Mouse (Mus musculus): ENCODE measurements around the gene Pfn3. TPM values are rescaled to one million over a fixed set of nuclear protein-coding genes. Genes with fewer than 3 reads are reported as not detected.

The Pfn3 gene
- polyA plus RNA-seq, 1 experiment = not detected

DNA sequence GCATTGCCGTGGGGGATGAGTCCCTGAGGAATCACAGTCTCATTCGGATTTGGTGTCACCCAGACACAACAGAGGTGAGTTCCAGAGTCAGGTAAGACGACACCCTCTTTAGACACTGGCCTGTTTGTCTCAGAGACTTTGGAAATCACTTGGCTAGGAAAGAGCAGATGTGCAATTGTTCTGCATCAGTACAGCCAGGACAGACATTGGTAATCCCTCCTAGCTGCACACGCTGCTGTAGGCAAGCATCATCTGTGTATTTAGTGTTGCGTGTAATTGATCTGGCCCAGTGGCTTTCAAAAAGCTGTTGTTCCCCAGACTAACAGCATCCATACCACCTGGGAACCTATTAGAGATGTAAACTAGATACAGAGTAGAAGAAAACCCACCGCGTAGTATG lies 11.8 kb downstream of the Pfn3 start:
- no peak for DNase-seq (ENCODE audit: low read depth, low spot score)
- 77% methylated on average over 7 of the region's 7 CpGs for WGBS

DNA sequence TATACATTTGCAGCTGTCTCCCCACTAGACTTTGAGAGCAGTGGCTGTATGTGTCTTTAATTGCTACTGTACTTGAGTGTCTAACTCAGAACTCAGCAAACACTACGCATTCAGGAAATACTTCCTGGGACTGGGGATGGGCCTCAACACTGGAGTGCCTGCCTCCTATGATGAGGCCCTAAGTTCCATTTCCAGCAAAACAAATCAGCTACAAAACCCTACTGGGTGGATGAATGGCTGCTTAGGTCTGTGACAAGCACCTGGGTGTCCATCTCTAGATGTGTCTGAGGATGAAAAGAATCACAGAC lies 15.0 kb downstream of the Pfn3 start:
- DNase-seq (ENCODE audit: low read depth, low spot score) = no peak
- WGBS = 20% methylated on average over 1 of the region's 1 CpGs

DNA sequence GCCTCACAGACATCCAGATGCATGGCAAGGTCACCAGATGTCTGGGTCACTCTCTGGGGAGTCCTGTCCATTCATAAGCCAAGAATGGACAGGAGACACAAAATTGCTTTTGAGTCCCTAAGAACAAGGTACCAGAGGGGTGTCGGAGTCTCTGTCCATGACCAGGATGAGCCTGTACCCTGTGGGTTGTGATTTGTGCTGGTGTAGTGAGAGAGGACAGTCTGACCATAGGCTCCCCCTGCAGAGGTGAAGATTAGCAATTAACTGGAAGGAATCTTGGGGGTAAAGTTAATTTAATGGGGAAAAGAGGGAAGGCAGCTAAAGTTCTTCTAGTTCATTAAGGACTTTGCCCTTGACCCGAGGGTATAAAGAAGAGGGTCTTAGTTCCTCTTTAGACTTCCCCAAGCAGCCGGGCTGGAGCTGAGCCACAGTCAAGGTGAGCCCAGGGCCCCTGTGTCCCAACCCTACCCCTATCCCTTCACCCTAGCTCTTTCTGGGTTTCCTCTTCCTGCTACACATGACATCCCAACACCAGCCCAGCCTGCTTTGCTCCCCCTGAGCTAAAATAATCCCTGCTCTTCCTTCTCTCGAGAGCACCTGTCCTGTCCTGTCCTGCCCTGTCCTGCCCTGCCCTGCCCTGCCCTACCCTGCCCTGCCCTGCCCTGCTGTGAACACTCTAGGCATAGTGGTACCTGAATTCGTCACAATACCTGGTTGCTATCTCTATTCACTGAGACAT lies 15.6 kb downstream of the Pfn3 start:
- no peak for DNase-seq (ENCODE audit: low read depth, low spot score)

DNA sequence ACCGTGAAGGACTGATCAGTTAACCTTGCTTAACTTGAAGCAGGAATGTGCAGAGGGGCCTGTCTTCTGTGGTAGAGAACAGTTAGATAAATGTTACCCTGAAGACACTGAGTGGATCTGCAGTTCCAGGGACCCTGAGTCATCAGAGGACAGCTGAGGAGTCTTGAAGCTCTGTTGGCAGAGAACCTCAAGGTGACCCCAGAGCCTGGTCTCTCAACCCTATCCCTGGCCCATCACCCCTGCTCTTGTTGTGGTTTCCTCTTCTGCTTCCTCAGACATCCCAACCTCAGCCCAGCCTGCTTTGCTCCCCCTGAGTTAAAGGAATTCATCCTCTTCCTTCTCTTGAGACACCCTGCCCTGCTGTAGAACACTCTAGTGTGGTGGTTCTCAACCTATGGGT lies 16.9 kb downstream of the Pfn3 start, which contains the start of gene Slc34a1:
TSS of gene Slc34a1 (plus strand) at position 100 of the 400 bp plus-strand sequence.
- 90% methylated on average over 1 of the region's 1 CpGs for WGBS
- DNase-seq (ENCODE audit: low read depth, low spot score) = no peak

More for the DNA sequence above, 15.6 kb downstream of the Pfn3 start:
- WGBS = 31% methylated on average over 5 of the region's 5 CpGs

DNA sequence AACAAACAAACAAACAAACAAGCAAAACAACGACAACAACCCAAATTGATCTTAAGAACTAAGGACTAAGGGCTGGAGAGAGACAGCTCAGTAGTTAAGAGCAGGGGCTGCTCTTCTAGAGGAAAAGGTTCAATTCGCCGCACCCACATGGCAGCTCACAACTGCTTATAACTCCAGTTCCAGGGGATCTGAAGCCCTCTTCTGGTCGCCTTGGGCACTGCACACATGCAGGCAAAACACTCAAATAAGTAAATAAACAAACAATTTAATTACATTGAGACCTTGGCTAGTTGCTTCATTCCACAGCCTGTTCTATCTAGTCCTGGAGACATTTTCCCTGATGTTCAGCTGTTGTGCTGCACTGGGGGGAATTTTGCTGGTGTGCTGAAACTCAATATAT lies 22.1 kb downstream of the Pfn3 start:
- WGBS = 79% methylated on average over 4 of the region's 4 CpGs
- no peak for DNase-seq (ENCODE audit: low read depth, low spot score)

DNA sequence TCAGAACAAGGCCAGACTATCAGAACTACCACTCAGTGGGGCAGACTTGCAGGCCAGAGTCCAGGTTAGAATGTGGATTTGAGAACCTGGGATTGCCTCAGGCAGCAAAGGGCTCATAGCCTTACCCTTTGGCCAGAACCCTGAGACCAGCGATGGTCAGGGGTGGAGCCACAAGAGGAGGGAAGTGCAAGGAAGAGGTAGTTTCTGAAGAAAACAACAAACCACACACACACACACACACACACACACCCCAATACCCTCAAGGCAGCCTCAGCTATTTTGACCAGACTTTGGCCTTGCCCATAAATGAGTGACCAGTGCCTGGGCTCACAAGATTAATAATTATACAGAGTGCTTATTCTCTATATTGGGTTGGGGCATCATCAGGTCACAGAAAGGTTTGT lies 23.4 kb downstream of the Pfn3 start:
- no peak for DNase-seq (ENCODE audit: low read depth, low spot score)
- WGBS = 41% methylated on average over 1 of the region's 1 CpGs

DNA sequence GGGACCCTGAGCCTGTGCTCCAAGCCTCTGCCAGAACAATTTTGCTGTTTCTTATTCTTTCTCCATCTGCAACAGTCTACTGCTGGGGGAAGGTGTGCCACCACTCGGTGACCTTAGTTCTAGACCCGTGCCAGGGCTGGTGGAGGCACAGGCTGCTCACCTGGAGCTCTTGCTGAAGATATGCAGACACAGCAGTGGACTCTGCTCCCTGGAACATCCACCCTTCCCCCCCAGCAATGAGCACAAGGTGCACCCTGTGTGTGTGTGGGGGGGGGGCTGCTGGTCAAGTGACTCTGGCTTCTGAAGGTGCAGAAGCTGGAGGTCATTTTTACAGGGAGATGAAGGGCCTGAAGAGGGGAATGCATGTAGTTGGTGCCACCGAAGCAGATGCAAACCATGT lies 24.4 kb downstream of the Pfn3 start:
- WGBS = 58% methylated on average over 3 of the region's 3 CpGs
- DNase-seq (ENCODE audit: low read depth, low spot score) = no peak

DNA sequence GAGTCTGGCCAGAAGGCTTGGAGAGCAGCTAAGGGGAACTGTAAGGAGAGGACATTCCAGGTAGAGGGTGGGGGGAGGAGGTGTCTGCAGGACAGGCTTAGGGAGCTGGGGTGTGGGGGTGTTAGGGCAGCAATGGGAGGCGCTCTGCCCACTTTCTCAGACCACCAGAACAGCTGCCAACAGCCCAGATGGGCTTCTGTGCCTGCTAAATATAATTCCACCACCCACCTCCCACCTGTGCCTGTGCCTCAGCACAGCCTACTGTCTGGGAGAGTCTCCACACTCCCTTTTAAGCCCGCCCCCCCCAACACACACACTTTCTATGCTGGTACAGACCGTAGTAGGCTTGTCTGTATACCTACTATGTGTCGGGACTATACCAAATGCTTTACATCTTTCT lies 33.2 kb downstream of the Pfn3 start:
- DNase-seq (ENCODE audit: low read depth, low spot score) = no peak
- WGBS = 85% methylated on average over 4 of the region's 4 CpGs

DNA sequence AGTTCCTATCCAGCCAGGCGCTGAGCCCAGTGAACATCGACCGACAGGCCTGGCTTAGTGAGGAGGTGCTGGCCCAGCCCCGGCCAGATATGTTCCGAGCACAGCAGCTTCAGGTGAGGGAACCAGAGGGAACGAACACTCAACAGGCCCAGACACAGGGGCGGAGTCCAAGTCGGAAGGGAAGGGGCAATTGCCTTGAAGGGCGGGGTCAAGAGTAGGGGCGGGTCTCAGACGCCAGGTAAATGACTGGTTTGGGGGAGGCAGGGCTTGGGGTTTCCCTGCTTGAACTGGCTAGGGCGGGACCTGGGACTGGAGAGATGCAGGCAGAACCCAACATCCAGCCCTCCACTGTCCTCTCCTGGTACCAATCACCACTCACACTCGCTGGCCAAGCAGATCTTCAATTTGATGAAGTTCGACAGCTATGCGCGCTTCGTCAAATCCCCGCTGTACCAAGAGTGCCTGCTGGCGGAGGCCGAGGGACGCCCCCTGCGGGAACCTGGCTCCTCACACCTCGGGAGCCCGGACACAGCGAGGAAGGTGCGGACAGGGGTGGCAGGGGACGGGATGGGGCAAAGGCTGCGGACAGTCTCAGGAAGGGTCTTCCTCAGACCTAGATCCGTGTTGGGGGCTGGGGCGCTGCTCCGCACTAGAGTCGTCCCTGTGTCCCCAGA lies 36.0 kb downstream of the Pfn3 start:
- 24% methylated on average over 32 of the region's 32 CpGs for WGBS
- no peak for DNase-seq (ENCODE audit: low read depth, low spot score)

DNA sequence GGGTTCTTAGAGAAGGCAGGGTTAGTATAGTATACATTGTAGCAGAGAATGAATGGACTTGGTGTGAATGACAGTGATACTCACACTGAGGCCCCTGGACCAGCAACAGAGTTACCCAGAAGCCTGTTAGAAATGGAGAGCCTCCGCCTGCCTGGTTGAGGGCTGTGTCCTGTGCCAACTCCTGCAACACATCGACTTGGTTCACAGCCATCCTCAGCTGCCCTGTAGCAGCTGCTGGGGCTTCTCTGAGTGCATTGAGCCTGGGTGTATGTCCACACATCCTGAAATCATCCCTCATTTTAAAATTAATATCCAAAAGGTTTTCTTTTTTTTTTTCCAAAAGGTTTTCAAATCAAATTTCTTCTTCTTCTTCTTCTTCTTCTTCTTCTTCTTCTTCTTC lies 39.2 kb downstream of the Pfn3 start:
- 23% methylated on average over 2 of the region's 2 CpGs for WGBS
- DNase-seq (ENCODE audit: low read depth, low spot score) = no peak

DNA sequence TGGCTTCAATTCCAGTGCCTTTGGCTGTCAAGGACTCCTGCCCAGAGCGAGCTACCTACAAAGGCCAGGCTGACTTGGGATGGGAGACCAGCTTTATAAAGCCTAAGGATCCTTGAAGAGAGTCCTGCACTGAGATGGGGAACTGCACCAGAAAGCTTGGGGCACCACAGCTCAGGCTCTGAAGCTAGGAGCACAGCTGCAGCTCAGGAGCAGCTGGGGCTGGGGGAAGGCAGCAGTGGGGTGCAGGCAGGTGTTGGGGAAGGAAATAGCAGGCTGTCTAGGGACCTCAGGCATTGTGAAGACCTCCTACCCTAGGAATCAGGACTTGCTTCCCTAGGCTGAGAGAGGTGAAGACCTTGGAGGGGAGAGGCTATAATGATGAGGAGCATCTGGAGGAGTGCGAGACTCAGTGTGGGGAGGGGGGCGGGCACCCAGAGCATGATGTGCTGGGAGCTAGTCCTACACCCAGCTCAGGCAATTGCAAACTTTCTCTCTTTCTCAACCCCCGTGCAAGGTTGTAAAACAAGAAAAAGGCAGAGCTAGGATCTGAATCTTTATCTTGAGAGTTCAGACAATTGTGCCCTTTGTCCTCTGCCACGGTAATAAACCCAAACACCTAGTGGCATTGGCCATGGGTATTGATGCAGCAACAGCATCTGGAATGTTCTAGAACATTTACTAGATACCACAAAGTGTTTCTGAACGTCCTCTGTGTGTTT lies 40.7 kb downstream of the Pfn3 start:
- DNase-seq (ENCODE audit: low read depth, low spot score) = no peak
- 26% methylated on average over 6 of the region's 6 CpGs for WGBS

DNA sequence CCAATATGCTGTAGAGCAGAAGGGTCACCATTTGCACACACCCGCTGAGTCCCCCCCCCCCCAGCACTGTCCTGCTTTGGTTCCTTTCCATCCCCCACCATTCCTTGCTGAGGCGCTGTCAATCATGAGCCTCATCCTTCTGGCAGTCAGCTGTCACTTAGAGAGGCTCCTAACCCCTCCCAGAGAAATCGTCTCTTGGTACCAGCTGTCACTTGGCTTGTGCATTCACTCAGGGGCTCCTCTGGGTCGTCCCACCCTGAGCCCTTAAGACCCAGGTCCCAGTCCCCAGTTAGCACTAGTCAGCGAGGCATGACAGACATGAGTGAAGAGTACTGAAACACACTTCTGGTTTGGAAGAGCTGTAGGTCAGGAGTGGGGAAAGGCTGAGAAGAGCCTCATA lies 43.3 kb downstream of the Pfn3 start:
- WGBS = 75% methylated on average over 5 of the region's 5 CpGs
- DNase-seq (ENCODE audit: low read depth, low spot score) = no peak

DNA sequence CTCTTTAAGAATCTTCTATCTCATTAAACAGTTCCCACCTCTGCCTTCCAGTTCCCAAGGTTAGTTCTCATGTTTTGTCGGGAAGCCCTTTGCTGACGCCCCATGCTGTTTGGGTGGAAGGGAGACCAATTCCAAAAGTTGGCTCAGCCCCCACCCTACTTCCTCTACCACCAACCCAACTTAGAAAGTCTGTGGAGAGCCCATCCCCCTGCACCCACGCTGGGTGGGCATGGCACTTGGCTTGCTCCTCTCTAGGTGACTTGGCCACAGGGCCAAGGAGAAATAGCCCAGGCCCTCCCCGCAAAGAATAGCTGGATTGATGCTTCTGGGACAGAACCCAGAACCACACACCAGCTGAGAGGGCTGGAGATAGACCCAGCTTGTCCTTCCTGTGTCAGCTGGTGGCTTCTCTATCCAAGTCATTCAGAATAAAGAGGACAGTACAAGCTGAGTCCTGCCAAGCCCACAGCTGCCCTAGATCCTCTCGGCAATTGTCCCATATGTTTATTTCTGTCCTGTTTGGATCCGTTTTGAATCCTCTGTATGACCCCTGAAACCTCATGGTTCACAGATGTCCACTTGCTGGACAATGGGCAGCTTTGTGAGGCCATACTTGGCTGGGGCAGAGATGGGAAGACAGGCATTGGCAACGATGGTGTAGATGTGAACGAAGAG lies 43.9 kb downstream of the Pfn3 start:
- DNase-seq (ENCODE audit: low read depth, low spot score) = no peak
- 67% methylated on average over 8 of the region's 8 CpGs for whole genome bisulfite sequencing

DNA sequence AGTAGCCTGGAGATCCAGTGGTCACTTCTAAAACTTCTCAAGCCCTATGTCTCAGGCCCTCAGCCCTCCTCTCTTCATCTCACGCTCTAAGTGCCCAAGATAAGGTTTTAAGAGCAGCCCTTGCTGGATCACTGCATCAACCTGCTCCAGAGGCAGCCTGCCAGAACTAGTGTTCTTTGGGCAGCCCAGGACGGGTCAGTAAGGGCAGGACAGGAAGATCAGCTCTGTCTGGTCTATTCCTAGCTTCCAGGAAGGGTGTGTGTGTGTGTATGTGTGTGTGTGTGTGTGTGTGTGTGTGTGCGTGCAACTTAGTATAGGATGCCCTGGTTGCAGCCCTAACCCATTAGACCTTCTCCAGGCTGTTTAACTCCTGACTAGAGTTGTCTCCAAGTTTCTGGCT lies 44.8 kb downstream of the Pfn3 start:
- no peak for DNase-seq (ENCODE audit: low read depth, low spot score)
- 44% methylated on average over 3 of the region's 3 CpGs for WGBS

DNA sequence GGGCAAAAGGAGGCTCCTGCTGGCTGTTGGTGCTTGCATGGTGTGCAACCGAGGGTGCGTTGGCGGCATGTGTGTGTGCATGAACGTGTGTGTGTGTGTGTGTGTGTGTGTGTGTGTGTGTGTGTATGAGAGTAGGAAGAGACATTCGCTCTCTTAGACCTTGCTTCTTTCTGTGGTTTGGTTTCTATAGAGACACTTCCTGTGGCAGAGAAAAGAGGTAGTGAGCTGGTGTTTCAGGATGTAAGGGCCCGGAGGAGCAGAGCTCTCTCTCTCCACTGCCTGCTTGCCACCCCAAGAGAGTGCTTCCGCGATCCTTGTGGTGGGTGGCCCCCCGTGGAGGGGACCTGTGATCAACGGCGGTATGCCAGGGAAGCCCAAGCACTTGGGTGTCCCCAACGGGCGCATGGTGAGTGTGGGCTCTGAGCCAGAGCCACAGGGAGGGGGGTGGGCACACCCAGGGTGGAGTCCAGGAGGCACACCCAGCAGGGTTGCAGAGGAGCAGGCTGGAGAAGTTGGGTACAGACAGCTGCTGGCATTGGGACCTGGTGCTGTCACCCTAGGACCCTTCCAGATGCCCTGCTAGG lies 45.4 kb downstream of the Pfn3 start, which contains the start of gene Rgs14:
TSS of gene Rgs14 (plus strand) at position 202 of the 584 bp plus-strand sequence.
- DNase-seq (ENCODE audit: low read depth, low spot score) = no peak
- WGBS = 28% methylated on average over 13 of the region's 13 CpGs

DNA sequence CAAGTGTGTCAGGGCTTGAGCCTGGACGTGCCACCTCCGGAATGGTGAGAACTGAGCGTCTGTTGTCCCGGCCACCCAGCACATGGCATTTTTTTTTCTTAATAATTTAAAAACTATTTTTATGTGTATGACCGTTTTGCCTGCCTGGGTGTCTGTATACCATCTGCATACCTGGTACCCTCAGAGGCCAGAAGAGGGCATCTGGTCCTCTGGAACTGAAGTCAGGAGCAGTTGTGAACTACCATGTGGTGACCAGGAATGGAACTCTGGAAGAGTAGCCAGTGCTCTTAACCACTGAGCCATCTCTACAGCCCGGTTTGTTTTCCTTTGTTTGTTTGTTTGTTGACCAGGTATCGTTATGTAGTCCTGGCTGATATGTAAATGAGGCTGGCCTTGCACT lies 46.6 kb downstream of the Pfn3 start:
- WGBS = 73% methylated on average over 7 of the region's 7 CpGs
- no peak for DNase-seq (ENCODE audit: low read depth, low spot score)
